17 mouse cellular contexts compared by ENCODE assay signal in genomic region chr10:95800693-95801442, GRCm38 (mm10). TPM values are rescaled to one million over a fixed set of nuclear protein-coding genes. Genes with fewer than 3 reads are reported as not detected.
DNase-seq lines count a peak whose midpoint lies in the region; ATAC-seq lines count a peak whose summit lies in the region.
"Had no signal": no experiment of that assay in that cellular context is flagged by ENCODE, and none has a peak within 500 bp of the region (broad histone marks: within the 10 kb centered on the region; RNA-seq: fewer than 3 reads in every experiment).

No protein-coding gene starts in this region.

- no peaks in the 10 kb centered on the region for H3K36me3 ChIP-seq in forebrain, embryonic 13.5 days (ENCODE audit: poor library complexity, severe bottlenecking)
- H3K36me3 ChIP-seq in forebrain, embryonic 15.5 days = no peaks in the 10 kb centered on the region
- H3K36me3 ChIP-seq in hindbrain, embryonic 12.5 days = no peaks in the 10 kb centered on the region
- H3K36me3 ChIP-seq in hindbrain, embryonic 10.5 days = no peaks in the 10 kb centered on the region
- no peaks in the 10 kb centered on the region for H3K36me3 ChIP-seq in neural tube, embryonic 13.5 days
- H3K36me3 ChIP-seq: embryonic facial prominence, embryonic 12.5 days; lung, embryonic 15.5 days had no signal

- DNase-seq in hindbrain, embryonic 10.5 days (ENCODE audit: low spot score) = no peak
- no peak for DNase-seq in neural tube, embryonic 10.5 days (ENCODE audit: extremely low spot score, low spot score)
- peak; percentile 56 for DNase-seq in retina, postnatal 1 day
- DNase-seq: gastrocnemius, postnatal 10 days; spleen, adult 18-20 months; thymus, postnatal 25 days had no signal

- no peak overlapping the region for H3K4me2 ChIP-seq in forebrain, embryonic 13.5 days
- H3K4me2 ChIP-seq in forebrain, embryonic 15.5 days (replicated peaks) = no peak overlapping the region
- no peak overlapping the region for H3K4me2 ChIP-seq in hindbrain, embryonic 12.5 days (replicated peaks)
- H3K4me2 ChIP-seq in neural tube, embryonic 13.5 days = no peak overlapping the region
- H3K4me2 ChIP-seq: embryonic facial prominence, embryonic 12.5 days; lung, embryonic 15.5 days had no signal

- peaks cover 6% of the 10 kb centered on the region; the same call in 1 of the 2 replicates for H3K4me1 ChIP-seq in forebrain, embryonic 13.5 days
- H3K4me1 ChIP-seq in forebrain, embryonic 15.5 days = 0 out of 2 replicates have a peak, but pooled peaks cover 4% of the 10 kb centered on the region
- 0 out of 2 replicates have a peak, but pooled peaks cover 3% of the 10 kb centered on the region for H3K4me1 ChIP-seq in hindbrain, embryonic 12.5 days
- 0 out of 2 replicates have a peak, but pooled peaks cover 4% of the 10 kb centered on the region for H3K4me1 ChIP-seq in hindbrain, embryonic 10.5 days (replicated peaks)
- H3K4me1 ChIP-seq in neural tube, embryonic 13.5 days (replicated peaks) = peaks cover 13% of the 10 kb centered on the region
- H3K4me1 ChIP-seq: embryonic facial prominence, embryonic 12.5 days; lung, embryonic 15.5 days had no signal

- no peaks in the 10 kb centered on the region; the same call in 1 of the 2 replicates for H3K9me3 ChIP-seq in forebrain, embryonic 13.5 days (replicated peaks)
- no peaks in the 10 kb centered on the region for H3K9me3 ChIP-seq in forebrain, embryonic 15.5 days
- no peaks in the 10 kb centered on the region for H3K9me3 ChIP-seq in hindbrain, embryonic 12.5 days (replicated peaks)
- H3K9me3 ChIP-seq in hindbrain, embryonic 10.5 days = no peaks in the 10 kb centered on the region
- no peaks in the 10 kb centered on the region for H3K9me3 ChIP-seq in neural tube, embryonic 13.5 days
- H3K9me3 ChIP-seq: embryonic facial prominence, embryonic 12.5 days; lung, embryonic 15.5 days had no signal

- no peak overlapping the region for H3K9ac ChIP-seq in forebrain, embryonic 13.5 days
- no peak overlapping the region for H3K9ac ChIP-seq in forebrain, embryonic 15.5 days (replicated peaks)
- H3K9ac ChIP-seq in hindbrain, embryonic 12.5 days = no peak overlapping the region
- H3K9ac ChIP-seq in neural tube, embryonic 13.5 days = no peak overlapping the region
- H3K9ac ChIP-seq: embryonic facial prominence, embryonic 12.5 days; lung, embryonic 15.5 days had no signal

- H3K27ac ChIP-seq in forebrain, embryonic 13.5 days = peak overlapping the region; percentile 40; the same call in 1 of the 2 replicates
- no peak overlapping the region for H3K27ac ChIP-seq in forebrain, embryonic 15.5 days (replicated peaks)
- peak overlapping the region; percentile 44; the same call in 1 of the 2 replicates for H3K27ac ChIP-seq in hindbrain, embryonic 12.5 days
- H3K27ac ChIP-seq in hindbrain, embryonic 10.5 days = no peak overlapping the region
- peak overlapping the region; percentile 69 for H3K27ac ChIP-seq in neural tube, embryonic 13.5 days (replicated peaks)
- H3K27ac ChIP-seq: embryonic facial prominence, embryonic 12.5 days; lung, embryonic 15.5 days had no signal

- 54% methylated on average over 7 of the region's 7 CpGs for WGBS in forebrain, embryonic 13.5 days
- 42% methylated on average over 7 of the region's 7 CpGs for WGBS in forebrain, embryonic 15.5 days
- WGBS in hindbrain, embryonic 12.5 days = 61% methylated on average over 7 of the region's 7 CpGs
- WGBS in hindbrain, embryonic 10.5 days = 79% methylated on average over 7 of the region's 7 CpGs
- 51% methylated on average over 7 of the region's 7 CpGs for WGBS in neural tube, embryonic 13.5 days

- ATAC-seq in forebrain, embryonic 13.5 days = no peak
- no peak for ATAC-seq in forebrain, embryonic 15.5 days (replicated peaks)
- no peak for ATAC-seq in hindbrain, embryonic 12.5 days (ENCODE audit: low FRiP score)
- ATAC-seq in neural tube, embryonic 13.5 days (ENCODE audit: low read depth) = peak; percentile 71
- ATAC-seq in activated CD4-positive, CD25-positive, alpha-beta regulatory T cell, adult 4 months = no peak
- ATAC-seq: intestine, embryonic 16.5 days had no signal

- no peaks in the 10 kb centered on the region for H3K27me3 ChIP-seq in forebrain, embryonic 13.5 days
- H3K27me3 ChIP-seq in forebrain, embryonic 15.5 days = no peaks in the 10 kb centered on the region
- H3K27me3 ChIP-seq in hindbrain, embryonic 12.5 days = no peaks in the 10 kb centered on the region
- no peaks in the 10 kb centered on the region for H3K27me3 ChIP-seq in hindbrain, embryonic 10.5 days (ENCODE audit: insufficient read depth, poor library complexity, severe bottlenecking)
- H3K27me3 ChIP-seq in neural tube, embryonic 13.5 days = no peaks in the 10 kb centered on the region
- H3K27me3 ChIP-seq: embryonic facial prominence, embryonic 12.5 days; lung, embryonic 15.5 days had no signal

- no peak overlapping the region for H3K4me3 ChIP-seq in forebrain, embryonic 13.5 days
- no peak overlapping the region for H3K4me3 ChIP-seq in forebrain, embryonic 15.5 days
- H3K4me3 ChIP-seq in hindbrain, embryonic 12.5 days = no peak overlapping the region
- no peak overlapping the region for H3K4me3 ChIP-seq in hindbrain, embryonic 10.5 days
- H3K4me3 ChIP-seq in neural tube, embryonic 13.5 days = no peak overlapping the region
- H3K4me3 ChIP-seq: embryonic facial prominence, embryonic 12.5 days; lung, embryonic 15.5 days had no signal

RNA-seq across cellular contexts. Expression of gene Gm33543, which starts 41.9 kb away (rescaled TPM):
- polyA plus RNA-seq in forebrain, embryonic 13.5 days (2015; fragmentation: Nextera tagmentation; extraction: Ambion mirVana) = not detected in 2 replicates
- polyA plus RNA-seq in forebrain, embryonic 15.5 days (2015; fragmentation: Nextera tagmentation; extraction: Ambion mirVana) = not detected in 2 replicates
- polyA plus RNA-seq in hindbrain, embryonic 12.5 days (2016; fragmentation: Nextera tagmentation; extraction: Ambion mirVana) = not detected in 2 replicates
- not detected in 2 replicates for polyA plus RNA-seq in hindbrain, embryonic 10.5 days (2016; fragmentation: Nextera tagmentation; extraction: Ambion mirVana)
- not detected in 2 replicates for polyA plus RNA-seq in neural tube, embryonic 13.5 days (2015; fragmentation: Nextera tagmentation; extraction: Ambion mirVana)
- polyA plus RNA-seq in activated CD4-positive, CD25-positive, alpha-beta regulatory T cell, adult 4 months (2017; shearing (Covaris generic)) = not detected
- polyA plus RNA-seq: embryonic facial prominence, embryonic 12.5 days; heart, embryonic 14.5 days; intestine, embryonic 16.5 days; large intestine, adult 2 months; lung, embryonic 15.5 days; stomach, embryonic 16.5 days had no signal

Comparison
In these comparisons a context has a peak if more than half of its experiments do, and no peak if none do; other contexts are left out.
1. H3K27ac ChIP-seq: peak in forebrain, embryonic 13.5 days (single experiment), hindbrain, embryonic 12.5 days (single experiment) and neural tube, embryonic 13.5 days (single experiment); none in forebrain, embryonic 15.5 days (single experiment) and hindbrain, embryonic 10.5 days (single experiment).